Mouse (Mus musculus) thymus, postnatal 14 days (tissue): ENCODE measurements around the gene Glt28d2.

Source experiments
- DNase-seq: peaks from one replicate; pipeline ENCODE4 v3.0.0; 2021

Glt28d2 gene

GRCm38 (mm10) chr3:85863996-85864395 lies 23.3 kb downstream of the Glt28d2 start:
- no peak for DNase-seq

GRCm38 (mm10) chr3:85862886-85863285 lies 24.4 kb downstream of the Glt28d2 start:
- no peak for DNase-seq

GRCm38 (mm10) chr3:85860996-85861395 lies 26.3 kb downstream of the Glt28d2 start:
- DNase-seq = no peak

- no peak for DNase-seq
These were observed 28.0 kb downstream of the Glt28d2 start for GRCm38 (mm10) chr3:85859311-85859710.

- DNase-seq = no peak
These were observed 28.9 kb downstream of the Glt28d2 start for GRCm38 (mm10) chr3:85858140-85859135.

- no peak for DNase-seq
These were observed 30.2 kb downstream of the Glt28d2 start for GRCm38 (mm10) chr3:85857083-85857482.

- no peak for DNase-seq
These were observed 31.4 kb downstream of the Glt28d2 start for GRCm38 (mm10) chr3:85855947-85856346.

- no peak for DNase-seq
These were observed 32.3 kb downstream of the Glt28d2 start for GRCm38 (mm10) chr3:85855043-85855442.

GRCm38 (mm10) chr3:85854143-85854542 lies 33.2 kb downstream of the Glt28d2 start:
- DNase-seq = no peak

- no peak for DNase-seq
These were observed 33.6 kb downstream of the Glt28d2 start for GRCm38 (mm10) chr3:85853715-85854114.

- DNase-seq = no peak
These were observed 37.2 kb downstream of the Glt28d2 start for GRCm38 (mm10) chr3:85850079-85850478.

- DNase-seq = no peak
These were observed 41.0 kb downstream of the Glt28d2 start for GRCm38 (mm10) chr3:85846316-85846715.

- DNase-seq = no peak
These were observed 42.0 kb downstream of the Glt28d2 start for GRCm38 (mm10) chr3:85845341-85845740.

GRCm38 (mm10) chr3:85842881-85843218 lies 44.5 kb downstream of the Glt28d2 start:
- DNase-seq = no peak

GRCm38 (mm10) chr3:85842177-85842880 lies 45.0 kb downstream of the Glt28d2 start:
- no peak for DNase-seq

GRCm38 (mm10) chr3:85841454-85842176 lies 45.7 kb downstream of the Glt28d2 start:
- no peak for DNase-seq

- no peak for DNase-seq
These were observed 53.7 kb downstream of the Glt28d2 start for GRCm38 (mm10) chr3:85833627-85834026.

GRCm38 (mm10) chr3:85832490-85833155 lies 54.7 kb downstream of the Glt28d2 start:
- no peak for DNase-seq

GRCm38 (mm10) chr3:85831785-85832184 lies 55.5 kb downstream of the Glt28d2 start:
- DNase-seq = no peak

- no peak for DNase-seq
These were observed 58.3 kb downstream of the Glt28d2 start for GRCm38 (mm10) chr3:85829047-85829446.

- no peak for DNase-seq
These were observed 59.5 kb downstream of the Glt28d2 start for GRCm38 (mm10) chr3:85827815-85828214.

- no peak for DNase-seq
These were observed 60.0 kb downstream of the Glt28d2 start for GRCm38 (mm10) chr3:85827283-85827682.
